Mouse (Mus musculus): ENCODE results near the gene Cpsf4.
"Not testable (repeated sequence)": the region's sequence is repeated elsewhere in the genome, so short reads cannot be mapped to it uniquely, and the experiment has no call there.

Cpsf4 gene

DNA sequence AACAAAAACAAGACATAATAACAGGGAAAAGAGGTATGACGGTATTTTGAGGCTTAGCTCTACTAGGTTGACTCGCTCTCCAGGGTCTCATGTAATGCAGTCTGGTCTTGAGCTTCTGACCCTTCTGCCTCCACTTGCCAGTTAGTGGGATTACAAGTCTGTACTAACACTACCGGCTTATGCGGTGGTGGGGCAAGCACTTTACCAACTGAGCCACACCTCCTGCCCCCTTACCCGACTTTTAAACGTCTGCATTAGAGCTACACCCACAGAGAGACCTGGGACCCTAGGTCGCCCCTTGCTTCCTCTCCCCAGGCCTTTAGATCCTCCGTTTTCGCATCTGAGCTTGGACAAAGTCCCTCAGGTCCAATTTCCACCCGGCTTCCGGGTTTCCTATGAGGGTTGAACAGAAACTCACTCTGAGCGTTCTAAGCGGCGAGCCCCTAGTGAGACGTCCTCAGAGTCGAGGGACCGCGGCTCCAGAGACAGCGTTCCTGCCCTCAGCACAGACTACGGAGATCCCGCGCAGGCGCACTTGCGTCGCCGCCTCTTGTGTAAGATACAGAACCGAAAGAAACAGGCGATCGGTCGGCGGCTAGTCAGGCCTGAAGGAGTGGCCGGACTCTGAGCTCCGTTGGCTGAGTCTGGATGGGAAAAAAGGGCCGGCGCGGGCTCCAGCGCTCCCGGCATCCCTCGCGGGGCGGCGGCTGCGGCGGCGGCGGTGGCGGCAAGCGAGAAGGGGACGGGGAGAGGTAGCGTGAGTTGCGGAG lies at the start of gene Cpsf4, which contains the start of gene Ptcd1:
TSS of gene Cpsf4 (plus strand) at position 678 of the 770 bp plus-strand sequence.
TSS of gene Ptcd1 (minus strand) at position 573 of the 770 bp plus-strand sequence.
- peak; percentile 98 for DNase-seq (ENCODE audit: low read depth, low spot score)

DNA sequence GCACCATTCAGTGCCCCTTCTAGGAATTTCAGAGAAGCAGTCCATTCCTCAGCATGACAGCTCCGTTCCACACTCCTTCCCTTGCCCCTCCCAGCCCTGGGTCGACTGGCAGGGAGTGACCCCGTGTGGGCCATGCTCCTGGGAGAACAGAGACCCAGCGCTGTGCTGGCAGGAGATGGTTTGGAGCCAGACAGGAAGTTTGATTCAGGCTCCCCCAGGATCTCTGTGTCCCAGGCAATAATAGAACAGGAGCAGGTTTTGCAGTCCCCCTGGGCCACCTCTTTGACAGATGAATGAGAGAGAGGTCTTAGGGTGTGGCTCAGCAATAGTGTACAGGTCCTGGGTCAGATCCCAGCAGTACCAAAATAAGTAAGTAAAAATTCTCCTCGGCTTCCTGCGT lies 49.0 kb upstream of the Cpsf4 start:
- no peak for DNase-seq (ENCODE audit: low read depth, low spot score)

- DNase-seq (ENCODE audit: low read depth, low spot score), result no peak
These were observed 48.6 kb upstream of the Cpsf4 start for GRCm38 (mm10) chr5:145118461-145118860.

DNA sequence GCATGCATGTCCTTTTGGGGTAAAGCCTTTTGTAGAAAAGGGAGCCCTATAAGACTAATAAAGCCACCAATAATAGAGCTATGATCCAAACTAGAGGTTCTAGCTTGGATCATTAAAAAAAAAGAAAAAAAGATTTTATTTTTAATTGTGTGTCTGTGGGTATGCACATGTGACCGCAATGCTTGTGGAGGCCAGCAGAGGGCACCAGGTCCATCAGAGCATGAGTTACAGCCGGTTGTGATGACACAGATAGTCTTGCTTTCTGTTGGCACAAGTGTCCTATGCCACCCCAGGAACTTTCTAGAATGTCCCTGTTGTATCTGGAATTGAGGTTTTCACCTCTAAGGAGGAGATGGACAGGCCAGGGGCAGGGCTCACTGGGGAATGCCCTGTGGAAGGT lies 47.6 kb upstream of the Cpsf4 start:
- no peak for DNase-seq (ENCODE audit: low read depth, low spot score)

DNA sequence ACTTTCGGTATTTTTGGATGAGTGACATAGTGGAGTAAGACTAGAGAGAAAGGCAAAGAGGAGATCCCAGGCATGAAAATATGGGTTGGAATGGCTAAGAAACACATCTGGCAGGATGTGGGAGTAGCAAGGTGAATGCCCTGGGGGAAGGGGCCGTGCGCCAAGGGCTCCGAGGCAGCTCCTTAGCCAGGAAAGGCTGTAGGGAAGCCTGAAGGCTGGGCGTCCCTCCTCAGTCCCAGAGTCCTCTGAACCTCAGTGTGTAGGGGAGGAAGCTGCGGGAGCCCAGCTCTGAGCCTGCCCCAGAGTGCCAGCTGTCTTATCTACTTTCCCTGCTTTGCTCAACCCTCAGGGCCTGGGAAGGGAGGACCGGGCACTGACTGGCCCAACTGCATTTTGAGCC lies 46.1 kb upstream of the Cpsf4 start:
- no peak for DNase-seq (ENCODE audit: low read depth, low spot score)

DNA sequence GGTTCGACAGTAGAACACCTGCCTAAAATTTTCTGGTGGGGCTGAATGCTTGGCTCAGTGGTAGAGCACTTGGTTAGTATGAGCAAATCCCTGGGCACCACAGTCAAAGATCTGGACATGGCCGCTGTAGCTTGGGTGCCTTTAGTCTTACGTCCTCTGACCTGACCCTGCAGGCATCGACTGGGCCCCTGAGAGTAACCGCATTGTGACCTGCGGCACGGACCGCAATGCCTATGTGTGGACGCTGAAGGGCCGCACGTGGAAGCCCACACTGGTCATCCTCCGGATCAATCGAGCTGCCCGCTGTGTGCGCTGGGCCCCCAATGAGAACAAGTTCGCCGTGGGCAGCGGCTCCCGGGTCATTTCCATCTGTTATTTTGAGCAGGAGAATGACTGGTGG lies 43.6 kb upstream of the Cpsf4 start:
- no peak for DNase-seq (ENCODE audit: low read depth, low spot score)

DNA sequence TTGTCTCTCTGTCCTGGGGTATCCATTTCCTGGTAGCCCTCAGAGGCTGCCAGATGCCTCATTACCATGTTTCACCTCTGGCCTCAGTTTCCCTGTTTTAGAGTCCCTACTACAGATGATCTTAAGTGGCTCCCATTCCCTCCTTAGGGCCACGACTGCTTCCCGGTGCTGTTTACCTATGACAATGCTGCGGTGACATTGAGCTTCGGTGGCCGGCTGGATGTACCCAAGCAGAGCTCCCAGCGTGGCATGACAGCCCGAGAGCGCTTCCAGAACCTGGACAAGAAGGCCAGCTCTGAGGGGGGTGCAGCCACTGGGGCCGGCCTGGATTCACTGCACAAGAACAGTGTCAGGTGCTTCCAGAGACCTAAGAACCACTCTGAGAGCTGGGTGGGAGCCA lies 40.4 kb upstream of the Cpsf4 start:
- DNase-seq (ENCODE audit: low read depth, low spot score), result no peak

DNA sequence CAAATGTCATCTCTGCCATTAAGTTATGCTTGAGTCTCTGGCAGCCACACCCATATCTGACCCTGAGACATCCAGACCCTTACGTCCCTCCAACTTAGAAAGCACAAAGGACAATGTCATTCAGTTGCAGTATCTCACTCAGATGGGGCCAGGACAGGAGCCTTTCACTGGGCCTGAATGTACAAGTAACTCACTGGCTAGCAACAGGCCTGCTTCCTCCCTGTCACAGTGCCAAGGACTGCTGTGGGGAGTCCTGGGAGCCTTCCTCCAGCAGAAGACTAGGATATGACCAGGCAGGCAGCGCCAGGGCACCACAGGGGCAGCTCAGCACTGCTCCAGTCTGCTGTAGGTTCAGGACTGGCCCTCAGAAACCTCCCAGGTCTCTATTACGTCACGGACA lies 37.9 kb upstream of the Cpsf4 start:
- no peak for DNase-seq (ENCODE audit: low read depth, low spot score)

DNA sequence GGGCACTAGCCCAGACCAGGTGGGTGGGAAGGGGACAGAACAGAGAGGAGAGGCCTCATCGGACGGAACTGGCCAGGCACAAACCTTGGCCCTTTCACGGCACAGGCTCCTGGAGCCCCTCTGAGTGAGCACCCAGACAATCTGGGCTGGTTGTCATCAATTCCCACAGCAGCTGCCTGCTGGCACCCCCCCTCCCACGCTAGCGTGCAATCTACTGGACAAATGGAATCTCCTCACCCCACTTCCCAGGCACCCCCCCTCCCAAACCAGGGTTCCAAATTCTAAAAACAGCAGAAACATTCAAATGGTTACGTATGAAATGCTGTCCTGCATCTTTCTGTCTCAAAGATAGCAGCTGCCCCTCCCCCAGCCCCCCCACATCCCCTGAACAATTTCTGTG lies 37.2 kb upstream of the Cpsf4 start:
- not testable (repeated sequence) for DNase-seq (ENCODE audit: low read depth, low spot score)

DNA sequence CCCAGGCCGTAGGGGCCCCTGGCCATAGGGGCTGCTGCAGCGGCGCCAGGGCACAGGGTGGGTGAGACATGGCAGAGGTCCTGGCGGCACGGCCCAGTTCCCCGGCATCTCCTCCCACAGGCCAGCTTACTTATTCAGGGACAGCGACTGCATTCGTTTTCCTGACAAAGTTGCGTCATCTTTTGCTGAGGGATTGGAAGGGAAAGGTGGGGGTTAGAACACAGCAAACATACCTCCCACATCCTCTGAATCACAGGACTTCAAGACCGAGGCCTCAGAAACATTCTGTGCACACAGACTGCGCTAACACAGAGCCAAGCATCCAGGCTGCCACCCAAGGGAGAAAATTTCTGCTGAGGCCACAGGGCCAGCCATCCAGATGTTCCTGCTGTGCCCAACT lies 36.8 kb upstream of the Cpsf4 start:
- no peak for DNase-seq (ENCODE audit: low read depth, low spot score)

DNA sequence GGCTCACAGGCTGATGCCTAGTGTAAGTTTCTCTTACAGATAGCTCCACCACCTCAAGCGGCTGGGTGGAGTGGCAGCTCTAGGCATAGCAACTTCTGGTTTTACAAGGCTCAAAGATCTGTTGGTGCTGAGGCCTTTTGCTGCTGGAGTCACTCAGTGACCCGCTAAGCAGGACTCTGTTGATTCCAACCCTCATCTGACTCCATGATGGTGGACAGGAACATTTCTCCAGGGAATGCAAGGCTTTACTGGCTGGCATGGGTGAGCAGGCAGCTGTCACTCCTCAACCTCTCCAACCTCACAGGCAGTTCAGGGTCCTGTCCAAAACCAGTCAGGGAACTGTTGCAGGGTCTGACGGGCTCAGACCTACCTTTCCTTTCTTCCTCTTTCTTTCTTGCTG lies 36.0 kb upstream of the Cpsf4 start:
- no peak for DNase-seq (ENCODE audit: low read depth, low spot score)

GRCm38 (mm10) chr5:145133275-145133674 lies 33.7 kb upstream of the Cpsf4 start:
- not testable (repeated sequence) for DNase-seq (ENCODE audit: low read depth, low spot score)

DNA sequence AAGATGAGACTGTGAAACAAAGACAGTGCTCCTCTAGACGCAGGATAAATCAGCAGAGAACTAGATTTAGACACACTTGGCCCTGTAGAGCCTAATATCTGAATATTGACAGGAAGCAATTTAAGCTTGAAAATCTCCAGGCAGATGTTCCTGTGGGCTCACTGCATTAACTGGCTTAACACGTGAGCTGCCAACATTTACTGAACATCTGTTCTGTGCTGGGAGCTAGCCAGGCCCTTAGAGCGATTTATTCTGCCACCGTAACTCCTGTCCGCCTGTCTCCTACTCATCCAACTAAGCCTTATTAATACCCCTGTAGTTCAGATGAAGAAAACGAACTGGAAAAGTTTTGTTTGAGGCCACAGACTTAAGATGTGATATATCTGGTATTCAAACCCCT lies 28.2 kb upstream of the Cpsf4 start:
- no peak for DNase-seq (ENCODE audit: low read depth, low spot score)

DNA sequence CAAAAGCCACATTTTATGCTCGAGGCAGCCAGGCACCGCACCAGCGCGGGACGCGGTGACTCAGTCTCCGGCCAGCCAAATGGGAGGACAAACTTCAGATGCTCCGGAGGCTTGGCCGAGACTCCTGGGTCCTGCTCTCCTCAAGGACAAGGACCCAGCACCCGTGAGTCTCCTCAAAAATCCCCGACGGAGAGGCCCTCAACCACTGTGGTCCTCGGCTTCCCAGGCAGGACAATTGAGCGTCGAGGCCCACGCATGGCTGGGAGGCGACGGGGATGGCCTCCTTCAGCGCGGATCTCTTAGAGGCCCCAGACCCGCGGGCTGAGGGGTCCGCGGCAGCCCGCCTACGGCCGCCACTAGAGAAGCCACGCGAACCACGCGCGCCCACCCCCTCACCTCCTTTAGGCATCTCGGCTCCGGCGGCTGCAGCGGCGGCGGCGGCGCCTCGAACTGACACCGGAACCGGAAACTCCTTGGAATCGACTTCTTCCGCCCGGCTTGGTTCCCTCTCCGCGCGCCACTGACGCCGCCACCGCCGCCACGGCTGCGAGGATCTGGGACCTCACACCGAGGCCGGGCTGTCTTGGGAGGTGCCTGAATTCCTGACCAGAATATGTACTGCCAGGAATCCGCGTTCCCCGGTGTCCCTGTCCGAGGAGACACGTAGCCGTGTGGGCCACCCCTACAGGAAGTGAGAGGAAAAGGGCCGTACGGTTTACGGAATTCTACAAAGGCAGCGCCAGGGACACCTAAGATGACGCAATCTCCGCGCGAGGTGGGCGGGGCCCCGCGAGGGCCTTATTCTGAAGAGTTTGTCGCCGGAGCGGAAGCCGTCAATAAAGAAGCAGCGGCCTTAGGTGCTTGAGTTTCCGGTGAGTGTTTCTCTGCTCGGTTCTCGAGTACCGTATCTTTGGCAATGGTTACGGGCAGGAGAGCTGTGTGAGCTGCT lies 27.2 kb upstream of the Cpsf4 start, which contains the start of the genes Pdap1 and Bud31:
TSS of gene Pdap1 (minus strand) at position 668 of the 949 bp plus-strand sequence.
TSS of gene Bud31 (plus strand) at position 792 of the 949 bp plus-strand sequence.
- peak; percentile 83 for DNase-seq (ENCODE audit: low read depth, low spot score)

- DNase-seq (ENCODE audit: low read depth, low spot score), result no peak
These were observed 26.4 kb upstream of the Cpsf4 start for GRCm38 (mm10) chr5:145140611-145141010.

DNA sequence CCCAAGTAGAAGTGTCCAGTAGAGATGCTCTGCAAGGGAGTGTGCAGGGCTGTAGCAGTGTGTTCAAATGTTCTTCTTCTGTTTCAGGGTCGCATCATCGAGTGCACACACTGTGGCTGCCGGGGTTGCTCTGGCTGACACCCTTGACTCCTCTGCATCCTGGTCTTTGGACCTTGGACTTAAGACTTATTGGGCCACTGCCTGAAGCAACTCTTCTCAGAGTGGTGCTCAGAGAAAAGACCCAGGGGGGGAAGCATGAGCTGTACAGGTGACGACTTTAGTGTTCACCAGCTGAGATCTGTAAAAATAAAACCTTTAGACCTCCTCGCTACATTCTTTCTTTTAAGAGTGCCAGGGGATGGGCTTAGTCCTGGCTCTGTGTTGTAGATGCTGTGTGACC lies 19.3 kb upstream of the Cpsf4 start:
- no peak for DNase-seq (ENCODE audit: low read depth, low spot score)

DNA sequence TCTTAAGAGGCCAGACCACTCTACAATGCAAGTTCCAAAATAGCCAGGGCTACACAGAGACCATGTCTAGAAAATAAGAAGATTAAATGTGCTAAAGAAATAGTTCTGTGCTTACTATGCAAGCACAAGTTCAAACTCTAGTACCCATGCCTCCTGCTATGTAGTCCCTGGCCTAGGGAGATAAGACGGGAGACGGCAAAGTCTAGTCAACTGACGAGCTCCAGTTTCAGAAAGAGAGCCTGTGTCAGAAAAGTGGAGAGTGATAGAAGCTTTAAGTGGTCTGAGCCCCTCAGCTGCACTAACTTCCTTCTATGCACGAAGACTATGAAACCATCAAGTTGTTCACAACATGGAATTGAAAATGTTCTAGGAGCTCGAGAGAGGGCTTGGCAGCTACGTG lies 17.7 kb upstream of the Cpsf4 start:
- no peak for DNase-seq (ENCODE audit: low read depth, low spot score)

DNA sequence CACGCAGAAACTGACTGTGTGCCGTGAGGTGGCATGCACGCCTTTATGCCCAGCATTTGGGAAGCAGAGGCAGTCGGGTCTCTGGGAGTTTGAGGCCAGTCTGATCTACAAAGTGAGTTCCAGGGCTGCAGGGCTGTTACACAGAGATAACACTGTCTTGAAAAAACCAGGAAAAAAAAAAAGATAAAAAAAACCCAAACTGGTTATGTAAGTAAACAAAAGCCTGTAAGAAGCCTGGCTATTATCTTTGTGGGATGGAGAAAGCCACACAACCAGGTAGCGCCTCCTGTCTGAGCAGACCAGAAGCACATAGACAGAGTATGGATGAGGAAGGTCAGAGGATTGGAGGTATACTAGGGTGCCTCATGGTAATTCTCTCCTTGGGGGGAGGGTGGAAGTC lies 14.3 kb upstream of the Cpsf4 start:
- DNase-seq (ENCODE audit: low read depth, low spot score), result no peak

- no peak for DNase-seq (ENCODE audit: low read depth, low spot score)
These were observed 5.7 kb upstream of the Cpsf4 start for GRCm38 (mm10) chr5:145161361-145161760.

- DNase-seq (ENCODE audit: low read depth, low spot score), result no peak
These were observed 2.3 kb upstream of the Cpsf4 start for GRCm38 (mm10) chr5:145164710-145165109.

- no peak for DNase-seq (ENCODE audit: low read depth, low spot score)
These were observed 1.8 kb upstream of the Cpsf4 start for GRCm38 (mm10) chr5:145165184-145165583.

DNA sequence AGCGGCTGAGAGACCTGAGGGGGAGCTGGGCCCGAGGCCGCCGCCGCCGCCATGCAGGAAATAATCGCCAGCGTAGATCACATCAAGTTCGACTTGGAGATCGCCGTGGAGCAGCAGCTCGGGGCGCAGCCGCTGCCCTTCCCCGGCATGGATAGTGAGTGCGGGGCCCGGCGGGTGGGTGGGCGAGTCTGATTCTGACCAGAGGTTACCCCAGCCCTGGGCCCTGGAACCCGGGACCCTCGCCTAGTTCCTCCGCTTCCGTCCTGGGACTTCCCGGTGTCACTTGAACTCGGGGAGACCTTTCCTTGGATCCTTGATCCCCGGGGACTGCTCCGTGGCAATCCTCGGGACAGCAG lies 271 bp downstream of the Cpsf4 start:
- DNase-seq (ENCODE audit: low read depth, low spot score), result no peak

Measured in embryo, embryonic 11.5 days (tissue).